Mouse (Mus musculus) small intestine, adult 2 months (tissue): ENCODE results near the gene Dclk3.

Experiments
- CTCF ChIP-seq: fragments of 200-500 bp; IDR thresholded peaks from 2 replicates; pipeline ENCODE4 v1.5.1; 2012; ENCODE audit warnings: low read depth, mild to moderate bottlenecking, control low read depth, inconsistent platforms, low read length, moderate library complexity, mixed read lengths; ENCODE audit not compliant: insufficient replicate concordance, insufficient read length; ENCODE audit errors: extremely low read depth
- POLR2A ChIP-seq: fragments of 200-500 bp; IDR thresholded peaks from 2 replicates; pipeline ENCODE4 v1.6.1; 2012; ENCODE audit warnings: low read depth, mild to moderate bottlenecking, control low read depth, inconsistent platforms, low read length, moderate library complexity

DNA sequence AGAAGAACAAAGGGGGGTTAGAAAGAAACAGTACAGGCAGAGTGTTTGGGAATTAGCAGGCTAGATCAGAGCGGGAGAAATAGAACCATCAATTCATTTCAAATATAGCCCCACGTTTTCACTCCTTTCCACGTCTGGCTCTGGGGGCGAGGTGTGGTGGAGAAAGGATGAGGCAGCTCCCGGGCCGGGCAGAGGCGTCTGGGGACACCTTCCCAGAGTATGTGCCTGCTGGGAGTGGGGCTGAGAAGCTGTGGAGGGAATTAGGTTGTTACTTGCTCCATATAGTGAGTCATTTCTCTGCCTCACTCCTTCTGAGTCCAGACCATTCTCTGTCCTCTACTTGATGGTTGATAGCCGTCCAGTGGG, 938 bp downstream of the Dclk3 start:
- no peak for TF ChIP-seq POLR2A
- TF ChIP-seq CTCF: no peak
